In genomic region chr15:87697433-87697996, GRCm38 (mm10) we compare ENCODE assay signal across 15 mouse cellular contexts.
"Had no signal": no experiment of that assay in that cellular context is flagged by ENCODE, and none has a peak within 500 bp of the region (broad histone marks: within the 10 kb centered on the region; RNA-seq: fewer than 3 reads in every experiment).

No protein-coding gene starts in this region.

- H3K9me3 ChIP-seq: limb, embryonic 10.5 days; stomach, embryonic 15.5 days had no signal

- H3K27ac ChIP-seq: kidney, embryonic 15.5 days; limb, embryonic 10.5 days; liver, embryonic 15.5 days; stomach, embryonic 15.5 days had no signal

- ATAC-seq: lung, postnatal 0 days had no signal

- H3K4me2 ChIP-seq: kidney, embryonic 15.5 days; liver, embryonic 11.5 days; liver, embryonic 15.5 days; stomach, embryonic 15.5 days had no signal

- H3K36me3 ChIP-seq: limb, embryonic 10.5 days; liver, embryonic 15.5 days; stomach, embryonic 15.5 days had no signal

- H3K27me3 ChIP-seq: kidney, embryonic 15.5 days; liver, embryonic 15.5 days; stomach, embryonic 15.5 days had no signal

- H3K4me3 ChIP-seq: kidney, embryonic 15.5 days; limb, embryonic 10.5 days; liver, embryonic 15.5 days; stomach, embryonic 15.5 days had no signal

- DNase-seq: kidney, adult 2 months; kidney, postnatal 14 days; lung, adult 2 months; lung, postnatal 36 days; retina, postnatal 1 day; right cerebral cortex, postnatal 4 days; spleen, adult 18-20 months; thymus, adult 2 months; thymus, postnatal 36 days had no signal

- H3K9ac ChIP-seq: kidney, embryonic 15.5 days; liver, embryonic 15.5 days; stomach, embryonic 15.5 days had no signal

- H3K4me1 ChIP-seq: liver, embryonic 15.5 days; stomach, embryonic 15.5 days had no signal
